Mouse (Mus musculus): ENCODE measurements around the gene Simc1.

Simc1 gene

DNA sequence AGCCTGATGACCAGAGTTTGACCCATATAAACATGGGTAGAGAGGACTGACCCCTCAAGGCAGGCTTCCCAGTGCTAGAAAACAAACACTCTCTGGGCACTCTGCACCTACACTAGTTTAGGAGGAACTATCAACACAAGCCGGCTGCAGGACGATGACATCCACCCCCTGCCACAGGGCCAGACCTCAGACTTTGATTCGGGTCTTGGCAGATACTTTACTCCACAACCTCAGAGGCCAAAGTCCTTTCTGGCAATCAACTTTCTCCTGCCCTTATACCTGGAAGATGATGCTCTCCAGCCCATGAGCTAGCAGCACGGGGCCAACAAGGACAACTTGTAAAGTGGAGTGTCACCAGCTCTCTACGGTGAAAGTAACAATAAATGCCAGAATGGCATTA lies 79.3 kb downstream of the Simc1 start:
- DNase-seq (ENCODE audit: extremely low spot score), result no peak

GRCm38 (mm10) chr13:54585831-54586230 lies 82.3 kb downstream of the Simc1 start:
- no peak for DNase-seq (ENCODE audit: extremely low spot score)

DNA sequence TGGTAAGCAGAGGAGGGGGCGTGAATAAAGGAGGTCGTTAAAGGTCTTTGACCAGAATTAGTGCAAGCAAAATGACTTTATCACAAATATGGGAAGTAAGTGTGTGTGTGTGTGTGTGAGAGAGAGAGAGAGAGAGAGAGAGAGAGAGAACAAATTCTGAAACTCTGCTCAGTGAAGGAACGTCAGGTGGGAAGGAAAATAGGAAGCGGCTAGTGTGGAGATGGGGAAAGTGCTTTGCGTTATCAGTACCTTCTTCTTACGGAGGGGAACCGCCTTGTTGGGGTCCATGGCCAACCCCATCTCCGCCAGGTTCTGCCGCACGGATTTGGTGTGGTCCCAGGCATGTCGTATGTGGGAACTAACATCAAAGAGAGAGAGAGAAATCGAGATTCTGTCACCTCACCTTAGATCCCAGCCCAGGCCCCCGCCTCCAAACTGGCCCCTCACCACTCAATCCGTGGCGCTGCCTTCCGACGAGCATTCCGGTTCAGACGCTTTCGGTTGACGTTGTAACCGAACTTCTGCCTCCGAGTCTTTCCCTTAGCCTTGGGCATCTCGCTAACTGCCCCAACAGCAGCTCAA lies 85.9 kb downstream of the Simc1 start:
- no peak for DNase-seq (ENCODE audit: extremely low spot score)

GRCm38 (mm10) chr13:54589996-54590951 lies 86.7 kb downstream of the Simc1 start, which contains the start of the genes Nop16 and Higd2a:
Nop16 (minus strand) TSS chr13:54590090.
Higd2a (plus strand) TSS chr13:54590207.
- peak; percentile 99 for DNase-seq (ENCODE audit: extremely low spot score)

- DNase-seq (ENCODE audit: extremely low spot score), result no peak
Observed at GRCm38 (mm10) chr13:54591776-54592356, 88.3 kb downstream of the Simc1 start.

DNA sequence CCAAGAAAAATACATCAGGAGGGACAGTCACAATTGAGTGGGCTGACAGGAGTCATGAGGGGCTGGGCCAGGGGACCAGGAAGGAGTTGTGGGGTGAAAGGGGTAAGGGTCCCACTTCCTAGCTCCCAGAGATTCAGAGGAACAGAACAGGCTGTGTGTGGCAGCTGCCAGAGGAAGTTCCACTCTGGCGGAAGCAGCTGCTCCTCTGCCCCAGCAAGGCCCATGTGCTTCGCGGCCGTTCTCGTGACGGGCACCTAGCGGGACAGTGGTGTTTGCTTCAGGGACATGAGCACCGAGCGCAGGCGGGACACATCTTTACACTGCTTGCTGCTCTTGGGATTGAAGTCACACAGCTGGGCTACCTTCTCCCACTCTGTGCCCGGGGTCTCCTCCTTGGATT lies 90.0 kb downstream of the Simc1 start:
- no peak for DNase-seq (ENCODE audit: extremely low spot score)

GRCm38 (mm10) chr13:54596107-54596690 lies 92.6 kb downstream of the Simc1 start:
- no peak for DNase-seq (ENCODE audit: extremely low spot score)

DNA sequence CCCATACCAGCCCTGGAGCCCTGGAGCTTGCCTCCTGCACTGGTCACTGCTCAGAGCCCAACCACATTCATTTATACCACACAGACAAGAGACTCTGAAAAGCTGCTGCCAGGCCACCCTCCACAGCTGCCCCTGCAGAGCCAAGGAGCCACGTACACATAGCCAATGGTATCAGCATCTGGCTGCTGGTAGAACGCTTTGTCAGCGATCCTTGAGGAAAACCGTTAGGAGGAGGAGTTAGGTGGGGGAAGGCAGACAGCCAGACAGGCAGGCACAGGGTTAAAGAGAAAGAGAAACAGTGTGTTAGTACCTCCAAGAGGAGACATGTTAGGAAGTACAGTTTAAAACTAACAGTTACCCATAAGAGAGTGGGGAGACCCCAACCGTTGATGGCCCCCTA lies 93.3 kb downstream of the Simc1 start:
- DNase-seq (ENCODE audit: extremely low spot score), result no peak

GRCm38 (mm10) chr13:54598622-54599143 lies 95.1 kb downstream of the Simc1 start:
- DNase-seq (ENCODE audit: extremely low spot score), result no peak
